Mouse (Mus musculus): ENCODE results near the gene Nfil3. TPM values are rescaled to one million over a fixed set of nuclear protein-coding genes. Genes with fewer than 3 reads are reported as not detected.

The Nfil3 gene
- polyA plus RNA-seq, 1 experiment from 2014 or later, result 20.0 TPM

DNA sequence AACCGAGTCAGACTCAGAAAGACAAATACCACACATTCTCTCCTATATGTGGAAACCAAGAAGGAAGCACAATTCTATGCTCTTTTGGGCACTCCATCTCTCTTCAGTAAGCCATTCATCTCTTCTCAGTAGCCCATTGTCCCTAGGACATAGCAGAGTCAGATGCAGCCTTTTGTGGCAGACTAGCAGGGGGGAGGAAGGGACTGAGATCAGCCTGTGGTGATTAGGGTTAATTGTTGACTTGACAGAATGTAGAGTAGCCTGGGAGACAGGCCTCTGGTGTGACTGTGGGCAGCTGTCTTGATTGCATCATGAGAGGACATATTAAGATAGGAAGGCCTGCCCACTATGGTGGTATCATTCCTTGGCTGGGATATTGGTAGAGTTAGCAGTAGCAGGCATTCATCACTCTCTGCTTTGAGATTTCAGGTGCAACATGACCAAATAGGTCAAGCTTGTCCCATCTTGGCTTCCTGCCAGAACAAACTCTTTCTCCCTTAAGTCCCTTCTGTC lies 37.9 kb downstream of the Nfil3 start:
- no peak for ATAC-seq (ENCODE audit: insufficient read depth)
- Histone ChIP-seq H3K9ac (no peak overlapping the region), H3K27me3 (ENCODE audit: insufficient read depth, low read length) (no peaks in the 10 kb centered on the region), H3K4me1 (ENCODE audit: insufficient read depth) (peaks cover 4% of the 10 kb centered on the region; the same call in 1 of the 2 replicates), H3K27ac (ENCODE audit: low read depth) (no peak overlapping the region), H3K4me3 (ENCODE audit: low read depth, low read length) (no peak overlapping the region), H3K4me2 (no peak overlapping the region), H3K36me3 (ENCODE audit: insufficient read depth) (no peaks in the 10 kb centered on the region), H3K9me3 (ENCODE audit: low read depth, low read length) (no peaks in the 10 kb centered on the region)
- no peak for DNase-seq
- 63% methylated on average over 1 of the region's 1 CpGs for WGBS
- TF ChIP-seq CTCF (IDR thresholded peaks at IDR 0.05; ENCODE audit: low read depth), result no peak

DNA sequence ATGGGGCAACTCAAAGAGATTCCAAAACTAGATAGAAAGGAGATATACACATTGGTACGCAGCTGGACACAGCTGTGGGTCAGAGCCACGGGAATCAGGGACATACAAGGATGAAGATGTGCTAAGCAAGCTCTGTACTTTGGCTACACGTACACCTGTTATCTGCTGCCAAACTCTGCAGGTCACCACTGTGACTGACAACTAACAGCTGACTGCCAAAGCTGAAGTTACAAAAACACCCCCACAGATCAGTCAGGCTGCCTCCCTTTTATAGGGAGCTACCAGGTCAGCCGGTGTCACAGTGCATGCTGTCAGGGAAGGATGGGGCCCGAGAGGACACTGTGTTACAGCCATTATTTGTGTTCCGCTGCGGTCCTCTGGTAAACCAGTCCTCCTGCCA lies 39.9 kb downstream of the Nfil3 start:
- no peak for TF ChIP-seq CTCF (IDR thresholded peaks at IDR 0.05; ENCODE audit: low read depth)
- ATAC-seq (ENCODE audit: insufficient read depth) (no peak), DNase-seq (no peak)
- H3K27me3 ChIP-seq (ENCODE audit: insufficient read depth, low read length), result no peaks in the 10 kb centered on the region
- H3K4me3 ChIP-seq (ENCODE audit: low read depth, low read length), result no peak overlapping the region
- H3K9me3 ChIP-seq (ENCODE audit: low read depth, low read length), result no peaks in the 10 kb centered on the region
- peaks cover 4% of the 10 kb centered on the region; the same call in 1 of the 2 replicates for H3K4me1 ChIP-seq (ENCODE audit: insufficient read depth)
- WGBS, result 66% methylated on average over 7 of the region's 7 CpGs
- no peaks in the 10 kb centered on the region for H3K36me3 ChIP-seq (ENCODE audit: insufficient read depth)
- H3K9ac ChIP-seq, result no peak overlapping the region
- H3K27ac ChIP-seq (ENCODE audit: low read depth), result no peak overlapping the region
- no peak overlapping the region for H3K4me2 ChIP-seq

DNA sequence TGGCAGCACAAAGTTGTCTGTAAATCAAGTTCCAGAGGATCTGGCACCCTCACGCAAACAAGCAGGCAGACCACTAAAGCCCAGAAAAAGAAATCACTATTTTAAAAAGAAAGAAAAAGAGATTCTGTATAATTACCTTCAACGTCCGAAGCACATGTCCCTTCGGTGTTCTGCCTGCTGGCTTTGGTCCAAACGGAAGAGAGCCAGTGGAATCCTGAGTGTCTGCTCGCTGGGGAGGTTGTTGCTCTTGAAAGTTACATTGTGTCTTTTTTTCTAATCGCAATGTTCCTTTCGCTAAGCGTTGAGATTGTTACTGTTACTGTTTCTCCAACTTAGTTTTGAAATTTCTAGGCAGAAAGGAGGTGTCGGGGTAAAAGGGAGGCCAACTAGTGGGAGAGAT lies 50.3 kb downstream of the Nfil3 start:
- no peak for TF ChIP-seq CTCF (IDR thresholded peaks at IDR 0.05; ENCODE audit: low read depth)
- WGBS, result 43% methylated on average over 10 of the region's 10 CpGs

DNA sequence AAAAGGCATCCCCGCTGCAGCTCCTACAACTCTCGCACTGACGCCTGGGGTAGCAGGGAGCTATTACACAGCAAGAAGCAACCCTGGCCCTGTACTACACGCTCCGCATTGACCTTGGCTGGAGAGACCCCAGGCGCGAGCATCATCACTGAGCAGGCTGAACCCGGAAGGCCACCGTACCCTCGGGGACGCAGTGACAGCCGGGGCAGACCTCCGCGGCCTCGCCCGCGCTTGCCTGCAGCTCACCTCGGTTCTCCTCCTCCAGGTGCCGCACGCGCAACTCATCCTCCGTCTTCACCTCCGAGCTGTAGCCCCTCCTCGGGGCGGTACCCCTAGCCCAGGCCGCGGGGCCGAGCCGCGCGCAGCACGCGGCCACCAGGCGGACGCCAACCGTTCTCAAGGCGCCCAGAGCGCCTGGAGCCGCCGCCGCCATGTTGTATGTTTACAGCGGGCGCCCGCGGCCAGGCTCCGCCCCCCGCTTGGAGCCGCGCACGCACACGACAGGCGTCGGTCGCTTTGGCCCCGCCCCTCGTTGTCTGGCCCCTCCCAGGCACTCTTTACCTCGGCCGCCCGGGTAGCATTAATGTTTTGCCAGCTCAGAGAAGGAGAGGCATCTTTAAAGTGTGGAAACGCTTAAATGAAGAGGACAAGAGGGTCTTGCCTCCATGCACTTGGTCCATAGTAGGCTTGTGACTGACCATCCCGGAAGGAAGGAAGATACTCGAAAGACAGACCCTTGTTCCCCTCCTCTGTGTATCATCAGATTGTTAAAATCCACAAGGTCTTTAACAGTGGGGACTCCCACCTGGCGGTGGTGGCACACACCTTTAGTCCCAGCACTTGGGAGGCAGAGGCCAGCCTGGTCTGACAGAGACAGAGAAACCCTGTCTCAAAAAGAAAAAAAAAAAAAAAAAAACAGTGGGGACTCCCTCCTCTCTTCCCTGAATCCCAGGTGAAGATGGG lies 51.4 kb downstream of the Nfil3 start, which contains the start of gene Auh:
Gene Auh, minus strand, starts transcription at position 473 of the 963 bp plus-strand sequence.
- Histone ChIP-seq H3K4me1 (ENCODE audit: insufficient read depth) (no peaks in the 10 kb centered on the region), H3K9ac (peak within 1 kb of the TSS; percentile 78), H3K4me2 (peak within 1 kb of the TSS; percentile 67), H3K36me3 (ENCODE audit: insufficient read depth) (no peaks in the 10 kb centered on the region), H3K27ac (ENCODE audit: low read depth) (peak within 1 kb of the TSS; percentile 72), H3K9me3 (ENCODE audit: low read depth, low read length) (no peaks in the 10 kb centered on the region), H3K27me3 (ENCODE audit: insufficient read depth, low read length) (no peaks in the 10 kb centered on the region), H3K4me3 (ENCODE audit: low read depth, low read length) (peak within 1 kb of the TSS; percentile 82)
- DNase-seq (peak; percentile 97), ATAC-seq (ENCODE audit: insufficient read depth) (peak; percentile 98)
- under 1% methylated on average over 63 of the region's 63 CpGs for WGBS
- peak; percentile 22; the same call in 1 of the 2 replicates for TF ChIP-seq CTCF (IDR thresholded peaks at IDR 0.05; ENCODE audit: low read depth)

More for the DNA sequence above, 50.3 kb downstream of the Nfil3 start:
- no peaks in the 10 kb centered on the region for H3K9me3 ChIP-seq (ENCODE audit: low read depth, low read length)
- H3K27ac ChIP-seq (ENCODE audit: low read depth), result no peak overlapping the region
- no peak overlapping the region for H3K4me3 ChIP-seq (ENCODE audit: low read depth, low read length)
- H3K4me2 ChIP-seq, result no peak overlapping the region
- DNase-seq (peak; percentile 21), ATAC-seq (ENCODE audit: insufficient read depth) (no peak)
- no peaks in the 10 kb centered on the region for H3K27me3 ChIP-seq (ENCODE audit: insufficient read depth, low read length)
- H3K36me3 ChIP-seq (ENCODE audit: insufficient read depth), result no peaks in the 10 kb centered on the region
- H3K9ac ChIP-seq, result no peak overlapping the region
- H3K4me1 ChIP-seq (ENCODE audit: insufficient read depth), result no peaks in the 10 kb centered on the region

GRCm38 (mm10) chr13:52928392-52928791 lies 52.5 kb downstream of the Nfil3 start:
- Histone ChIP-seq H3K4me2 (peak overlapping the region; percentile 67), H3K27ac (ENCODE audit: low read depth) (no peak overlapping the region), H3K9ac (peak overlapping the region; percentile 78; the same call in 1 of the 2 replicates), H3K27me3 (ENCODE audit: insufficient read depth, low read length) (no peaks in the 10 kb centered on the region), H3K4me1 (ENCODE audit: insufficient read depth) (no peaks in the 10 kb centered on the region), H3K9me3 (ENCODE audit: low read depth, low read length) (no peaks in the 10 kb centered on the region), H3K4me3 (ENCODE audit: low read depth, low read length) (peak overlapping the region; percentile 82), H3K36me3 (ENCODE audit: insufficient read depth) (no peaks in the 10 kb centered on the region)
- no peak for DNase-seq
- ATAC-seq (ENCODE audit: insufficient read depth), result no peak
- TF ChIP-seq CTCF (IDR thresholded peaks at IDR 0.05; ENCODE audit: low read depth), result no peak
- WGBS, result 56% methylated on average over 9 of the region's 9 CpGs

DNA sequence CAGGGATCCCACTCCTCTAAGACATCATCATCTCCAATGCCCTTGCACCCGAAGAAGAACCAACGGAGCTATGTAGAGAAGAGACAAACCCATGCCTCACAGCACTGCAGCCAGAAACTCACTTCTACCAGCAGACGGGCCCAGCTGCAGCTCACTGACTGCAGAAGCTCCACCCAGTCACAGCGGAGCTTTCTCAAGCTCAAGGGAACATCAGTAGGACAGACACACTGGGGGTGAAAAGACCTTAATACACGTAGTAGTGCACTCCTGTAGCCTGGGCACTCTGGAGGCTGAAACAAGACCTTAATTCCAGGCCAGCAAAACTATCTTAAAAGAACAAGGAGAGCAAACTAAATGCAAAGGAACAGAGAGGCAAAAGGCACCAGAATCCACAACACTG lies 56.4 kb downstream of the Nfil3 start:
- TF ChIP-seq CTCF (IDR thresholded peaks at IDR 0.05; ENCODE audit: low read depth), result no peak
- Histone ChIP-seq H3K4me3 (ENCODE audit: low read depth, low read length) (no peak overlapping the region), H3K36me3 (ENCODE audit: insufficient read depth) (no peaks in the 10 kb centered on the region), H3K4me2 (no peak overlapping the region), H3K27me3 (ENCODE audit: insufficient read depth, low read length) (no peaks in the 10 kb centered on the region), H3K27ac (ENCODE audit: low read depth) (no peak overlapping the region), H3K9ac (no peak overlapping the region), H3K9me3 (ENCODE audit: low read depth, low read length) (no peaks in the 10 kb centered on the region), H3K4me1 (ENCODE audit: insufficient read depth) (no peaks in the 10 kb centered on the region)
- 75% methylated on average over 5 of the region's 5 CpGs for WGBS
- ATAC-seq (ENCODE audit: insufficient read depth) (no peak), DNase-seq (no peak)

DNA sequence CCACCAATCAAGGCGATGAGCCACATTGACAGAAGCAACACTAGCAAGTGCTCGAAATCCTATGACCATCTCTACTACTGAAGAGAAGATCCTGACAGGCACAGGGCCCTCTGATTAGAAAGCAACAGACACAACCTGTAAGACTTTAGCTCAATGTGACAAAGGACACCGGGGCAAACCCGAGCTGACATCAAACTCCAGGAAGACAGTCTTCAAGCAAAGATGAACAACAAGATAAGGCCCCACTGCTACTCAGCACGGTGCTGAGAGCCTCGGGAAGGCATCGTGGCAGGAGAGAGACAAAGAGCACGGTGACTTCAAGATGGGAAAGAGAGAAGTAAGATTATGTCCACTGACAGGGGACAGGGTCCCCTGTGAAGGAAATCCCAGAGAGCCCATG lies 58.9 kb downstream of the Nfil3 start:
- H3K27ac ChIP-seq (ENCODE audit: low read depth), result no peak overlapping the region
- ATAC-seq (ENCODE audit: insufficient read depth), result no peak
- no peak for TF ChIP-seq CTCF (IDR thresholded peaks at IDR 0.05; ENCODE audit: low read depth)
- no peaks in the 10 kb centered on the region for H3K36me3 ChIP-seq (ENCODE audit: insufficient read depth)
- no peaks in the 10 kb centered on the region for H3K27me3 ChIP-seq (ENCODE audit: insufficient read depth, low read length)
- no peak for DNase-seq
- no peak overlapping the region for H3K9ac ChIP-seq
- H3K4me3 ChIP-seq (ENCODE audit: low read depth, low read length), result no peak overlapping the region
- 57% methylated on average over 8 of the region's 8 CpGs for WGBS
- no peaks in the 10 kb centered on the region for H3K4me1 ChIP-seq (ENCODE audit: insufficient read depth)
- H3K4me2 ChIP-seq, result no peak overlapping the region
- H3K9me3 ChIP-seq (ENCODE audit: low read depth, low read length), result no peaks in the 10 kb centered on the region
